Comparison of ENCODE assay signal across 13 mouse cellular contexts in genomic region chr10:99250874-99251281, GRCm38 (mm10). TPM values are rescaled to one million over a fixed set of nuclear protein-coding genes. Genes with fewer than 3 reads are reported as not detected.
A peak's percentile ranks its signal among the peaks of the same experiment; 100 is the strongest.
DNase-seq lines count a peak whose midpoint lies in the region; ATAC-seq and TF ChIP-seq lines count a peak whose summit lies in the region.
"Had no signal": no experiment of that assay in that cellular context is flagged by ENCODE, and none has a peak within 500 bp of the region (broad histone marks: within the 10 kb centered on the region; RNA-seq: fewer than 3 reads in every experiment).

No protein-coding gene starts in this region.

- no peaks in the 10 kb centered on the region for H3K4me1 ChIP-seq in lung, embryonic 15.5 days
- H3K4me1 ChIP-seq in brown adipose tissue, adult 24 weeks (ENCODE audit: control insufficient read depth, insufficient read depth, insufficient read length, low read length) = no peaks in the 10 kb centered on the region
- H3K4me1 ChIP-seq: hindbrain, embryonic 12.5 days; liver, embryonic 13.5 days had no signal

- no peaks in the 10 kb centered on the region for H3K27me3 ChIP-seq in lung, embryonic 15.5 days
- no peaks in the 10 kb centered on the region for H3K27me3 ChIP-seq in myocyte (ENCODE audit: control insufficient read depth, insufficient read depth, insufficient read length)
- H3K27me3 ChIP-seq: hindbrain, embryonic 12.5 days; liver, embryonic 13.5 days had no signal

- no peak for TF ChIP-seq POLR2A in myocyte (IDR thresholded peaks at IDR 0.05; ENCODE audit: insufficient read length, low read depth)

- peak overlapping the region; percentile 39 for H3K4me2 ChIP-seq in lung, embryonic 15.5 days
- H3K4me2 ChIP-seq in myocyte (ENCODE audit: low read depth) = peak overlapping the region; percentile 69
- H3K4me2 ChIP-seq: hindbrain, embryonic 12.5 days; liver, embryonic 13.5 days had no signal

- H3K9me3 ChIP-seq in lung, embryonic 15.5 days = no peaks in the 10 kb centered on the region
- H3K9me3 ChIP-seq: hindbrain, embryonic 12.5 days; liver, embryonic 13.5 days had no signal

- H3K79me2 ChIP-seq in myocyte (ENCODE audit: control insufficient read depth, insufficient read depth) = no peaks in the 10 kb centered on the region

- intact Hi-C loops in gastrocnemius, adult 2 months (cut with DNase I) = no loop called here

- peak overlapping the region; percentile 7 for H3K4me3 ChIP-seq in gastrocnemius, adult 2 months
- no peak overlapping the region for H3K4me3 ChIP-seq in lung, embryonic 15.5 days
- 0 out of 2 replicates have a peak overlapping the region, but pooled peaks have one; percentile 5 for H3K4me3 ChIP-seq in brown adipose tissue, adult 24 weeks (ENCODE audit: insufficient read depth, low read depth, low read length)
- H3K4me3 ChIP-seq in myocyte = no peak overlapping the region
- H3K4me3 ChIP-seq: hindbrain, embryonic 12.5 days; liver, embryonic 13.5 days had no signal

- 48% methylated on average over 11 of the region's 11 CpGs for WGBS in lung, embryonic 15.5 days

- peak overlapping the region; percentile 57 for H3K27ac ChIP-seq in gastrocnemius, adult 2 months
- H3K27ac ChIP-seq in lung, embryonic 15.5 days = no peak overlapping the region
- H3K27ac ChIP-seq in brown adipose tissue, adult 24 weeks (replicated peaks; ENCODE audit: low read depth, low read length) = no peak overlapping the region
- H3K27ac ChIP-seq: hindbrain, embryonic 12.5 days; liver, embryonic 13.5 days had no signal

- no peak for TF ChIP-seq CTCF in gastrocnemius, adult 2 months (IDR thresholded peaks at IDR 0.05)

- H3K9ac ChIP-seq in lung, embryonic 15.5 days = no peak overlapping the region
- H3K9ac ChIP-seq: hindbrain, embryonic 12.5 days; liver, embryonic 13.5 days had no signal

- H3K36me3 ChIP-seq in lung, embryonic 15.5 days = no peaks in the 10 kb centered on the region
- no peaks in the 10 kb centered on the region for H3K36me3 ChIP-seq in myocyte (ENCODE audit: control insufficient read depth, insufficient read depth)
- H3K36me3 ChIP-seq: hindbrain, embryonic 12.5 days; liver, embryonic 13.5 days had no signal

- ATAC-seq in lung, embryonic 15.5 days (ENCODE audit: borderline replicate concordance, extremely low read depth, low FRiP score, low TSS enrichment) = no peak

- no peak overlapping the region for H3ac ChIP-seq in myocyte (ENCODE audit: control insufficient read depth, insufficient read length)

- no peak for DNase-seq in gastrocnemius, adult 2 months
- no peak for DNase-seq in gastrocnemius, postnatal 4 days (ENCODE audit: low spot score in 2 of 2)
- no peak for DNase-seq in lung, postnatal 4 days
- no peak for DNase-seq in liver
- DNase-seq in yolk sac, embryonic 10.5 days (ENCODE audit: low spot score) = no peak
- DNase-seq: cerebellum, postnatal 25 days; kidney, adult 18-20 months; liver, embryonic 13.5 days; midbrain, embryonic 14.5 days had no signal

TF ChIP-seq in myocyte, 11 proteins besides CTCF, POLR2A, EP300 and RAD21:
- TF ChIP-seq CEBPB (IDR thresholded peaks at IDR 0.05; ENCODE audit: insufficient read depth, poor library complexity, severe bottlenecking) (peak; percentile 45; the same call in 1 of the 2 replicates), TCF3 (IDR thresholded peaks at IDR 0.05; ENCODE audit: insufficient read length, low read depth) (no peak), MYOD1 (IDR thresholded peaks at IDR 0.05; ENCODE audit: control insufficient read depth in 1 of 3, insufficient read length in 2 of 3, low read depth in 2 of 3) (no peak), REST (IDR thresholded peaks at IDR 0.05; ENCODE audit: insufficient read depth, insufficient read length) (no peak), USF1 (IDR thresholded peaks at IDR 0.05; ENCODE audit: low read depth) (no peak), MAX (IDR thresholded peaks at IDR 0.05; ENCODE audit: low read depth) (no peak)
TF ChIP-seq in myocyte: peak in this region for 1.

RNA-seq across cellular contexts. Expression of gene Dusp6, which starts 12.2 kb away (rescaled TPM):
- total RNA-seq in gastrocnemius, adult 2 months (2021) = 10 to 100 TPM; 12.8 TPM
- 10 to 100 TPM; 58.5 to 63.1 TPM for total RNA-seq in gastrocnemius, postnatal 4 days (2021)
- 72.1 and 73.6 TPM in 2 replicates for polyA plus RNA-seq in lung, embryonic 15.5 days (2015; fragmentation: Nextera tagmentation; extraction: Ambion mirVana)
- 47.6 and 47.7 TPM in 2 replicates for polyA plus RNA-seq in brown adipose tissue, adult 24 weeks (2012; ENCODE audit: insufficient read depth, insufficient read length, missing spikeins)
- polyA plus RNA-seq in myocyte (2012; fragmentation: generic; extraction: Trizol) = 21.6 TPM

Comparison
In these comparisons a context has a peak if more than half of its experiments do, and no peak if none do; other contexts are left out.
1. H3K4me3 ChIP-seq: peak in gastrocnemius, adult 2 months (single experiment) and brown adipose tissue, adult 24 weeks (single experiment); none in lung, embryonic 15.5 days (single experiment) and myocyte (single experiment).